Mouse (Mus musculus) c-Kit-positive CD71-positive TER-119-negative erythroid progenitor cells, embryonic 14.5 days (primary cell): ENCODE measurements around the gene Faap100.
"Not testable (repeated sequence)": the region's sequence is repeated elsewhere in the genome, so short reads cannot be mapped to it uniquely, and the experiment has no call there.

Source experiments
- DNase-seq: peaks from one replicate; pipeline ENCODE4 v3.0.0-alpha.2; 2013; ENCODE audit warnings: low read depth

The Faap100 gene

GRCm38 (mm10) chr11:120351250-120352092 is 27.1 kb downstream of the Faap100 start:
- no peak for DNase-seq

GRCm38 (mm10) chr11:120350711-120351110 is 27.9 kb downstream of the Faap100 start:
- no peak for DNase-seq

GRCm38 (mm10) chr11:120349986-120350702 is 28.4 kb downstream of the Faap100 start:
- peak; percentile 46 for DNase-seq

- no peak for DNase-seq
Measured at GRCm38 (mm10) chr11:120349371-120349985, 29.1 kb downstream of the Faap100 start.

- no peak for DNase-seq
Measured at GRCm38 (mm10) chr11:120348684-120349370, 29.7 kb downstream of the Faap100 start.

GRCm38 (mm10) chr11:120347791-120348683 is 30.5 kb downstream of the Faap100 start, which contains the start of gene Actg1:
Gene Actg1, minus strand, starts transcription at chr11:120348542.
- peak; percentile 67 for DNase-seq

- no peak for DNase-seq
Measured at GRCm38 (mm10) chr11:120347301-120347700, 31.3 kb downstream of the Faap100 start.

GRCm38 (mm10) chr11:120346383-120347034 is 32.1 kb downstream of the Faap100 start:
- not testable (repeated sequence) for DNase-seq

GRCm38 (mm10) chr11:120345067-120345681 is 33.4 kb downstream of the Faap100 start:
- peak; percentile 48 for DNase-seq

GRCm38 (mm10) chr11:120344310-120344920 is 34.1 kb downstream of the Faap100 start:
- DNase-seq, result no peak

- no peak for DNase-seq
Measured at GRCm38 (mm10) chr11:120343519-120344309, 34.9 kb downstream of the Faap100 start.

GRCm38 (mm10) chr11:120342656-120343160 is 35.9 kb downstream of the Faap100 start:
- DNase-seq, result no peak

GRCm38 (mm10) chr11:120341661-120342060 is 36.9 kb downstream of the Faap100 start:
- no peak for DNase-seq

- DNase-seq, result no peak
Measured at GRCm38 (mm10) chr11:120339978-120340513, 38.5 kb downstream of the Faap100 start.

GRCm38 (mm10) chr11:120338786-120339185 is 39.8 kb downstream of the Faap100 start:
- DNase-seq, result no peak

GRCm38 (mm10) chr11:120337447-120337846 is 41.1 kb downstream of the Faap100 start:
- no peak for DNase-seq

- no peak for DNase-seq
Measured at GRCm38 (mm10) chr11:120335431-120336021, 43.0 kb downstream of the Faap100 start.

GRCm38 (mm10) chr11:120320156-120320555 is 58.4 kb downstream of the Faap100 start:
- no peak for DNase-seq
